Mouse (Mus musculus) liver, embryonic 12.5 days (tissue): ENCODE measurements around the gene Smyd1. TPM values are rescaled to one million over a fixed set of nuclear protein-coding genes. Genes with fewer than 3 reads are reported as not detected.
A peak's percentile ranks its signal among the peaks of the same experiment; 100 is the strongest.

Experiments used
- ATAC-seq: fragments of 200-750 bp; cut with Nextera tagmentation; 2 replicates; pipeline ENCODE4 v1.8.0; 2017; ENCODE audit warnings: moderate number of reproducible peaks, mild to moderate bottlenecking, moderate library complexity
- H3K27ac ChIP-seq: fragments of 300-500 bp; sonication (generic); 2 replicates; pipeline ENCODE4 v1.5.1; 2016; ENCODE audit warnings: mild to moderate bottlenecking
- H3K27me3 ChIP-seq: fragments of 300-500 bp; sonication (generic); replicated peaks from 2 replicates; pipeline ENCODE4 v1.6.1; 2016; ENCODE audit warnings: mild to moderate bottlenecking, moderate library complexity
- H3K36me3 ChIP-seq: fragments of 300-500 bp; sonication (generic); 2 replicates; pipeline ENCODE4 v1.6.1; 2016; ENCODE audit warnings: mild to moderate bottlenecking, moderate library complexity
- H3K4me1 ChIP-seq: fragments of 300-500 bp; sonication (generic); 2 replicates; pipeline ENCODE4 v1.6.1; 2016
- H3K4me2 ChIP-seq: fragments of 300-500 bp; sonication (generic); 2 replicates; pipeline ENCODE4 v1.6.1; 2016; ENCODE audit warnings: mild to moderate bottlenecking, moderate library complexity
- H3K4me3 ChIP-seq: fragments of 300-500 bp; sonication (generic); 2 replicates; pipeline ENCODE4 v1.5.1; 2016; ENCODE audit warnings: mild to moderate bottlenecking, moderate library complexity
- H3K9ac ChIP-seq: fragments of 300-500 bp; sonication (generic); 2 replicates; pipeline ENCODE4 v1.6.1; 2016; ENCODE audit warnings: mild to moderate bottlenecking, moderate library complexity
- H3K9me3 ChIP-seq: fragments of 300-500 bp; sonication (generic); replicated peaks from 2 replicates; pipeline ENCODE4 v1.6.1; 2016; ENCODE audit warnings: mild to moderate bottlenecking, moderate library complexity
- WGBS: fragments of 180-500 bp; shearing (Covaris S2); methylation state at CpG from one replicate; pipeline ENCODE4 v1.1.7; 2016; ENCODE audit not compliant: insufficient replicate concordance; 5-methylcytosine and 5-hydroxymethylcytosine counted together
- polyA plus RNA-seq: library from polyadenylated mRNA; unstranded; fragments of >200 nt; fragmentation: Nextera tagmentation; extraction: Ambion mirVana; gene quantifications from 2 replicates; pipeline ENCODE4 v1.2.1, GENCODE M21; 2016

The Smyd1 gene
- polyA plus RNA-seq, 1 experiment from 2014 or later, result 0.17 TPM

GRCm38 (mm10) chr6:71307486-71307885, 14.5 kb downstream of the Smyd1 start:
- 71% methylated on average over 8 of the region's 8 CpGs for WGBS
- no peak overlapping the region for H3K27ac ChIP-seq

GRCm38 (mm10) chr6:71302097-71302731, 19.8 kb downstream of the Smyd1 start:
- no peaks in the 10 kb centered on the region for H3K27me3 ChIP-seq
- no peaks in the 10 kb centered on the region for H3K4me1 ChIP-seq
- no peak overlapping the region for H3K4me2 ChIP-seq
- no peaks in the 10 kb centered on the region for H3K9me3 ChIP-seq
- no peak overlapping the region for H3K27ac ChIP-seq
- no peaks in the 10 kb centered on the region for H3K36me3 ChIP-seq
- 50% methylated on average over 6 of the region's 6 CpGs for WGBS
- H3K4me3 ChIP-seq, result no peak overlapping the region
- no peak overlapping the region for H3K9ac ChIP-seq
- ATAC-seq, result no peak

More at GRCm38 (mm10) chr6:71307486-71307885, 14.5 kb downstream of the Smyd1 start:
- no peak overlapping the region for H3K4me3 ChIP-seq
- no peaks in the 10 kb centered on the region for H3K27me3 ChIP-seq
- no peaks in the 10 kb centered on the region for H3K36me3 ChIP-seq
- H3K4me1 ChIP-seq, result no peaks in the 10 kb centered on the region
- no peak overlapping the region for H3K4me2 ChIP-seq
- no peaks in the 10 kb centered on the region for H3K9me3 ChIP-seq
- ATAC-seq, result no peak
- no peak overlapping the region for H3K9ac ChIP-seq

- WGBS, result 32% methylated on average over 3 of the region's 3 CpGs
- H3K4me3 ChIP-seq, result no peak overlapping the region
- H3K9ac ChIP-seq, result no peak overlapping the region
- no peak for ATAC-seq
- no peak overlapping the region for H3K4me2 ChIP-seq
- no peaks in the 10 kb centered on the region for H3K27me3 ChIP-seq
- H3K9me3 ChIP-seq, result no peaks in the 10 kb centered on the region
- no peaks in the 10 kb centered on the region for H3K4me1 ChIP-seq
- no peak overlapping the region for H3K27ac ChIP-seq
- no peaks in the 10 kb centered on the region for H3K36me3 ChIP-seq
These were observed 23.3 kb downstream of the Smyd1 start for GRCm38 (mm10) chr6:71298751-71299150.

GRCm38 (mm10) chr6:71298051-71298450, 24.0 kb downstream of the Smyd1 start:
- H3K9ac ChIP-seq, result no peak overlapping the region
- no peaks in the 10 kb centered on the region for H3K36me3 ChIP-seq
- WGBS, result 52% methylated on average over 2 of the region's 2 CpGs
- no peaks in the 10 kb centered on the region for H3K9me3 ChIP-seq
- no peak for ATAC-seq
- no peak overlapping the region for H3K27ac ChIP-seq
- H3K4me1 ChIP-seq, result no peaks in the 10 kb centered on the region
- H3K4me3 ChIP-seq, result no peak overlapping the region
- H3K27me3 ChIP-seq, result no peaks in the 10 kb centered on the region
- no peak overlapping the region for H3K4me2 ChIP-seq

- no peak for ATAC-seq
- 51% methylated on average over 6 of the region's 6 CpGs for WGBS
These were observed 26.7 kb downstream of the Smyd1 start for GRCm38 (mm10) chr6:71295303-71295702.

GRCm38 (mm10) chr6:71293509-71293908, 28.5 kb downstream of the Smyd1 start:
- H3K4me3 ChIP-seq, result no peak overlapping the region
- H3K9ac ChIP-seq, result no peak overlapping the region
- H3K27me3 ChIP-seq, result no peaks in the 10 kb centered on the region
- 67% methylated on average over 14 of the region's 14 CpGs for WGBS
- H3K36me3 ChIP-seq, result no peaks in the 10 kb centered on the region
- ATAC-seq, result no peak
- no peak overlapping the region for H3K27ac ChIP-seq
- no peaks in the 10 kb centered on the region for H3K4me1 ChIP-seq
- no peaks in the 10 kb centered on the region for H3K9me3 ChIP-seq
- H3K4me2 ChIP-seq, result no peak overlapping the region

More at GRCm38 (mm10) chr6:71295303-71295702, 26.7 kb downstream of the Smyd1 start:
- no peaks in the 10 kb centered on the region for H3K9me3 ChIP-seq
- H3K4me2 ChIP-seq, result no peak overlapping the region
- H3K36me3 ChIP-seq, result no peaks in the 10 kb centered on the region
- no peaks in the 10 kb centered on the region for H3K27me3 ChIP-seq
- H3K9ac ChIP-seq, result no peak overlapping the region
- H3K4me3 ChIP-seq, result no peak overlapping the region
- H3K4me1 ChIP-seq, result no peaks in the 10 kb centered on the region
- no peak overlapping the region for H3K27ac ChIP-seq

GRCm38 (mm10) chr6:71279418-71279817, 42.6 kb downstream of the Smyd1 start:
- Histone ChIP-seq H3K4me2 (no peak overlapping the region), H3K4me1 (no peaks in the 10 kb centered on the region), H3K9me3 (no peaks in the 10 kb centered on the region), H3K4me3 (no peak overlapping the region), H3K9ac (no peak overlapping the region), H3K36me3 (peaks cover 6% of the 10 kb centered on the region), H3K27ac (no peak overlapping the region), H3K27me3 (no peaks in the 10 kb centered on the region)
- WGBS, result 63% methylated on average over 1 of the region's 1 CpGs
- no peak for ATAC-seq

- no peak overlapping the region for H3K4me2 ChIP-seq
- no peak for ATAC-seq
- H3K9me3 ChIP-seq, result no peaks in the 10 kb centered on the region
- H3K9ac ChIP-seq, result no peak overlapping the region
- H3K27ac ChIP-seq, result no peak overlapping the region
- peaks cover 22% of the 10 kb centered on the region for H3K4me1 ChIP-seq
- no peaks in the 10 kb centered on the region for H3K27me3 ChIP-seq
- no peak overlapping the region for H3K4me3 ChIP-seq
- WGBS, result 84% methylated on average over 1 of the region's 1 CpGs
- no peaks in the 10 kb centered on the region for H3K36me3 ChIP-seq
These were observed 47.4 kb downstream of the Smyd1 start for GRCm38 (mm10) chr6:71274621-71275020.

- no peak for ATAC-seq
- no peak overlapping the region for H3K27ac ChIP-seq
- peaks cover 24% of the 10 kb centered on the region for H3K4me1 ChIP-seq
- H3K9ac ChIP-seq, result no peak overlapping the region
- H3K4me3 ChIP-seq, result no peak overlapping the region
- no peaks in the 10 kb centered on the region for H3K9me3 ChIP-seq
- no peaks in the 10 kb centered on the region for H3K27me3 ChIP-seq
- H3K4me2 ChIP-seq, result no peak overlapping the region
- H3K36me3 ChIP-seq, result no peaks in the 10 kb centered on the region
- 79% methylated on average over 1 of the region's 1 CpGs for WGBS
These were observed 48.3 kb downstream of the Smyd1 start for GRCm38 (mm10) chr6:71273715-71274114.

- peak overlapping the region; percentile 97 for H3K4me3 ChIP-seq
- H3K9ac ChIP-seq, result peak overlapping the region; percentile 98
- no peaks in the 10 kb centered on the region for H3K9me3 ChIP-seq
- peaks cover 24% of the 10 kb centered on the region for H3K4me1 ChIP-seq
- WGBS, result 2% methylated on average over 11 of the region's 11 CpGs
- ATAC-seq, result no peak
- no peaks in the 10 kb centered on the region for H3K27me3 ChIP-seq
- H3K27ac ChIP-seq, result peak overlapping the region; percentile 94
- H3K36me3 ChIP-seq, result no peaks in the 10 kb centered on the region
- H3K4me2 ChIP-seq, result peak overlapping the region; percentile 87
These were observed 49.7 kb downstream of the Smyd1 start for GRCm38 (mm10) chr6:71272316-71272741.

- H3K9ac ChIP-seq, result peak within 1 kb of the TSS; percentile 98
- H3K4me1 ChIP-seq, result peaks cover 24% of the 10 kb centered on the region
- ATAC-seq, result peak; percentile 91
- H3K4me2 ChIP-seq, result peak within 1 kb of the TSS; percentile 87
- H3K4me3 ChIP-seq, result peak within 1 kb of the TSS; percentile 97
- no peaks in the 10 kb centered on the region for H3K27me3 ChIP-seq
- 1% methylated on average over 67 of the region's 84 CpGs for WGBS
- no peaks in the 10 kb centered on the region for H3K9me3 ChIP-seq
- H3K27ac ChIP-seq, result peak within 1 kb of the TSS; percentile 94
- H3K36me3 ChIP-seq, result no peaks in the 10 kb centered on the region
These were observed 50.4 kb downstream of the Smyd1 start, which contains the start of gene Krcc1 for GRCm38 (mm10) chr6:71271389-71272315. Krcc1 (plus strand) TSS chr6:71271677.

GRCm38 (mm10) chr6:71271057-71271388, 51.0 kb downstream of the Smyd1 start:
- peaks cover 24% of the 10 kb centered on the region for H3K4me1 ChIP-seq
- peak overlapping the region; percentile 97 for H3K4me3 ChIP-seq
- no peaks in the 10 kb centered on the region for H3K9me3 ChIP-seq
- H3K9ac ChIP-seq, result peak overlapping the region; percentile 71
- peak overlapping the region; percentile 94 for H3K27ac ChIP-seq
- 3% methylated on average over 8 of the region's 8 CpGs for WGBS
- H3K36me3 ChIP-seq, result no peaks in the 10 kb centered on the region
- peak overlapping the region; percentile 87 for H3K4me2 ChIP-seq
- no peaks in the 10 kb centered on the region for H3K27me3 ChIP-seq
- ATAC-seq, result peak; percentile 17; the same call in 1 of the 2 replicates
